Mouse (Mus musculus): Measurements from ENCODE around the gene Nupr1. TPM values are rescaled to one million over a fixed set of nuclear protein-coding genes. Genes with fewer than 3 reads are reported as not detected.
A peak's percentile ranks its signal among the peaks of the same experiment; 100 is the strongest.

Gene Nupr1
- polyA plus RNA-seq, 1 experiment from 2014 or later = 182 TPM

- WGBS = 71% methylated on average over 5 of the region's 5 CpGs
- no peak overlapping the region for H3K9ac ChIP-seq (ENCODE audit: low read length)
- H3K27me3 ChIP-seq (ENCODE audit: control insufficient read depth, insufficient read depth, low read length) = no peaks in the 10 kb centered on the region
- TF ChIP-seq CTCF (IDR thresholded peaks at IDR 0.05; ENCODE audit: low read depth) (peak; percentile 57), EP300 (optimal IDR thresholded peaks at IDR 0.05) (no peak)
- no peaks in the 10 kb centered on the region for H3K36me3 ChIP-seq (ENCODE audit: control insufficient read depth, insufficient read depth, low read length)
- H3K27ac ChIP-seq (replicated peaks) = no peak overlapping the region
- H3K9me3 ChIP-seq (ENCODE audit: control insufficient read depth, low read length) = no peaks in the 10 kb centered on the region
- H3K4me1 ChIP-seq (replicated peaks; ENCODE audit: control insufficient read depth, insufficient read depth) = no peaks in the 10 kb centered on the region
- H3K4me3 ChIP-seq (ENCODE audit: low read depth, low read length) = no peak overlapping the region
- no peak for ATAC-seq (ENCODE audit: low FRiP score, low TSS enrichment)
- H3K4me2 ChIP-seq (replicated peaks; ENCODE audit: low read depth) = no peak overlapping the region
- no peak for DNase-seq (ENCODE audit: low spot score)
Observed at GRCm38 (mm10) chr7:126642545-126643243, 12.0 kb upstream of the Nupr1 start.

GRCm38 (mm10) chr7:126636733-126637520 is 6.3 kb upstream of the Nupr1 start:
- ATAC-seq (ENCODE audit: low FRiP score, low TSS enrichment) (peak; percentile 75), DNase-seq (ENCODE audit: low spot score) (peak; percentile 44)
- no peak overlapping the region for H3K4me3 ChIP-seq (ENCODE audit: low read depth, low read length)
- H3K9me3 ChIP-seq (ENCODE audit: control insufficient read depth, low read length) = no peaks in the 10 kb centered on the region
- H3K27ac ChIP-seq (replicated peaks) = no peak overlapping the region
- H3K9ac ChIP-seq (ENCODE audit: low read length) = no peak overlapping the region
- no peaks in the 10 kb centered on the region for H3K27me3 ChIP-seq (ENCODE audit: control insufficient read depth, insufficient read depth, low read length)
- no peak overlapping the region for H3K4me2 ChIP-seq (replicated peaks; ENCODE audit: low read depth)
- TF ChIP-seq CTCF (IDR thresholded peaks at IDR 0.05; ENCODE audit: low read depth) (peak; percentile 93), EP300 (optimal IDR thresholded peaks at IDR 0.05) (no peak)
- no peaks in the 10 kb centered on the region for H3K36me3 ChIP-seq (ENCODE audit: control insufficient read depth, insufficient read depth, low read length)
- no peaks in the 10 kb centered on the region for H3K4me1 ChIP-seq (replicated peaks; ENCODE audit: control insufficient read depth, insufficient read depth)
- 11% methylated on average over 4 of the region's 4 CpGs for WGBS

GRCm38 (mm10) chr7:126635375-126635774 is 4.7 kb upstream of the Nupr1 start:
- TF ChIP-seq CTCF (IDR thresholded peaks at IDR 0.05; ENCODE audit: low read depth) (no peak), EP300 (optimal IDR thresholded peaks at IDR 0.05) (no peak)
- H3K4me1 ChIP-seq (replicated peaks; ENCODE audit: control insufficient read depth, insufficient read depth) = no peaks in the 10 kb centered on the region
- no peak overlapping the region for H3K4me3 ChIP-seq (ENCODE audit: low read depth, low read length)
- no peak overlapping the region for H3K4me2 ChIP-seq (replicated peaks; ENCODE audit: low read depth)
- H3K27me3 ChIP-seq (ENCODE audit: control insufficient read depth, insufficient read depth, low read length) = no peaks in the 10 kb centered on the region
- ATAC-seq (ENCODE audit: low FRiP score, low TSS enrichment) (no peak), DNase-seq (ENCODE audit: low spot score) (no peak)
- H3K9ac ChIP-seq (ENCODE audit: low read length) = no peak overlapping the region
- no peaks in the 10 kb centered on the region for H3K36me3 ChIP-seq (ENCODE audit: control insufficient read depth, insufficient read depth, low read length)
- no peaks in the 10 kb centered on the region for H3K9me3 ChIP-seq (ENCODE audit: control insufficient read depth, low read length)
- no peak overlapping the region for H3K27ac ChIP-seq (replicated peaks)

GRCm38 (mm10) chr7:126632478-126632877 is 1.8 kb upstream of the Nupr1 start:
- Histone ChIP-seq H3K27me3 (ENCODE audit: control insufficient read depth, insufficient read depth, low read length) (no peaks in the 10 kb centered on the region), H3K36me3 (ENCODE audit: control insufficient read depth, insufficient read depth, low read length) (no peaks in the 10 kb centered on the region), H3K4me2 (replicated peaks; ENCODE audit: low read depth) (no peak overlapping the region), H3K9ac (ENCODE audit: low read length) (no peak overlapping the region), H3K4me1 (replicated peaks; ENCODE audit: control insufficient read depth, insufficient read depth) (no peaks in the 10 kb centered on the region), H3K9me3 (ENCODE audit: control insufficient read depth, low read length) (no peaks in the 10 kb centered on the region), H3K27ac (replicated peaks) (no peak overlapping the region), H3K4me3 (ENCODE audit: low read depth, low read length) (no peak overlapping the region)
- WGBS = 87% methylated on average over 2 of the region's 2 CpGs
- ATAC-seq (ENCODE audit: low FRiP score, low TSS enrichment) (no peak), DNase-seq (ENCODE audit: low spot score) (no peak)
- no peak for TF ChIP-seq CTCF (IDR thresholded peaks at IDR 0.05; ENCODE audit: low read depth)
- no peak for TF ChIP-seq EP300 (optimal IDR thresholded peaks at IDR 0.05)

GRCm38 (mm10) chr7:126629915-126630314 is 746 bp downstream of the Nupr1 start:
- peak; percentile 19; the same call in 1 of the 2 replicates for ATAC-seq (ENCODE audit: low FRiP score, low TSS enrichment)
- 18% methylated on average over 3 of the region's 3 CpGs for WGBS

GRCm38 (mm10) chr7:126628111-126628510 is 2.5 kb downstream of the Nupr1 start:
- Histone ChIP-seq H3K4me2 (replicated peaks; ENCODE audit: low read depth) (no peak overlapping the region), H3K4me3 (ENCODE audit: low read depth, low read length) (no peak overlapping the region), H3K27me3 (ENCODE audit: control insufficient read depth, insufficient read depth, low read length) (no peaks in the 10 kb centered on the region), H3K36me3 (ENCODE audit: control insufficient read depth, insufficient read depth, low read length) (no peaks in the 10 kb centered on the region), H3K4me1 (replicated peaks; ENCODE audit: control insufficient read depth, insufficient read depth) (no peaks in the 10 kb centered on the region; the same call in 1 of the 2 replicates), H3K27ac (replicated peaks) (0 out of 2 replicates have a peak overlapping the region, but pooled peaks have one; percentile 35), H3K9ac (ENCODE audit: low read length) (no peak overlapping the region), H3K9me3 (ENCODE audit: control insufficient read depth, low read length) (no peaks in the 10 kb centered on the region)
- TF ChIP-seq EP300 (optimal IDR thresholded peaks at IDR 0.05) (no peak), CTCF (IDR thresholded peaks at IDR 0.05; ENCODE audit: low read depth) (no peak)
- DNase-seq (ENCODE audit: low spot score) (no peak), ATAC-seq (ENCODE audit: low FRiP score, low TSS enrichment) (no peak)
- 53% methylated on average over 6 of the region's 6 CpGs for WGBS

More at GRCm38 (mm10) chr7:126629915-126630314, 746 bp downstream of the Nupr1 start:
- Histone ChIP-seq H3K36me3 (ENCODE audit: control insufficient read depth, insufficient read depth, low read length) (no peaks in the 10 kb centered on the region), H3K4me2 (replicated peaks; ENCODE audit: low read depth) (no peak overlapping the region), H3K9ac (ENCODE audit: low read length) (no peak overlapping the region; the same call in 1 of the 2 replicates), H3K4me3 (ENCODE audit: low read depth, low read length) (no peak overlapping the region), H3K4me1 (replicated peaks; ENCODE audit: control insufficient read depth, insufficient read depth) (no peaks in the 10 kb centered on the region; the same call in 1 of the 2 replicates), H3K27me3 (ENCODE audit: control insufficient read depth, insufficient read depth, low read length) (no peaks in the 10 kb centered on the region), H3K9me3 (ENCODE audit: control insufficient read depth, low read length) (no peaks in the 10 kb centered on the region), H3K27ac (replicated peaks) (peak overlapping the region; percentile 65)
- DNase-seq (ENCODE audit: low spot score) = no peak
- TF ChIP-seq EP300 (optimal IDR thresholded peaks at IDR 0.05) (no peak), CTCF (IDR thresholded peaks at IDR 0.05; ENCODE audit: low read depth) (no peak)
